Mouse (Mus musculus) brain, adult 2 months (tissue): ENCODE measurements around the gene E2f4.
A peak's percentile ranks its signal among the peaks of the same experiment; 100 is the strongest.
"Not testable (repeated sequence)": the region's sequence is repeated elsewhere in the genome, so short reads cannot be mapped to it uniquely, and the experiment has no call there.

Experiments
- DNase-seq: peaks from one replicate; pipeline ENCODE4 v3.0.0; 2011; ENCODE audit warnings: low read depth, low spot score

Gene E2f4

GRCm38 (mm10) chr8:105269075-105269458, 28.4 kb upstream of the E2f4 start:
- DNase-seq: no peak

GRCm38 (mm10) chr8:105269461-105269947, 28.0 kb upstream of the E2f4 start, which contains the start of gene Hsf4:
TSS of gene Hsf4 (plus strand) at chr8:105269801.
- peak; percentile 78 for DNase-seq

GRCm38 (mm10) chr8:105270101-105270915, 27.2 kb upstream of the E2f4 start:
- DNase-seq: no peak

GRCm38 (mm10) chr8:105270916-105271186, 26.6 kb upstream of the E2f4 start:
- DNase-seq: no peak

GRCm38 (mm10) chr8:105275387-105275786, 22.1 kb upstream of the E2f4 start:
- DNase-seq: no peak

GRCm38 (mm10) chr8:105275840-105276239, 21.6 kb upstream of the E2f4 start, which contains the start of gene Nol3:
TSS of gene Nol3 (plus strand) at chr8:105276140.
- no peak for DNase-seq

GRCm38 (mm10) chr8:105276292-105277120, 21.0 kb upstream of the E2f4 start:
- peak; percentile 79 for DNase-seq

- DNase-seq: peak; percentile 97
Measured at GRCm38 (mm10) chr8:105278911-105279334, 18.5 kb upstream of the E2f4 start.

- DNase-seq: no peak
Measured at GRCm38 (mm10) chr8:105280567-105280966, 16.9 kb upstream of the E2f4 start.

GRCm38 (mm10) chr8:105281821-105282220, 15.6 kb upstream of the E2f4 start:
- no peak for DNase-seq

GRCm38 (mm10) chr8:105282239-105282638, 15.2 kb upstream of the E2f4 start:
- no peak for DNase-seq

GRCm38 (mm10) chr8:105283074-105283473, 14.4 kb upstream of the E2f4 start:
- DNase-seq: peak; percentile 73

GRCm38 (mm10) chr8:105285514-105285913, 11.9 kb upstream of the E2f4 start:
- no peak for DNase-seq

- DNase-seq: no peak
Measured at GRCm38 (mm10) chr8:105286907-105287306, 10.6 kb upstream of the E2f4 start.

GRCm38 (mm10) chr8:105288231-105288630, 9.2 kb upstream of the E2f4 start:
- no peak for DNase-seq

- peak; percentile 99 for DNase-seq
Measured at GRCm38 (mm10) chr8:105288958-105289732, 8.3 kb upstream of the E2f4 start.

GRCm38 (mm10) chr8:105289805-105290460, 7.5 kb upstream of the E2f4 start, which contains the start of gene 4931428F04Rik:
TSS of gene 4931428F04Rik (minus strand) at chr8:105289864.
- DNase-seq: peak; percentile 79

GRCm38 (mm10) chr8:105290554-105291314, 6.7 kb upstream of the E2f4 start:
- DNase-seq: peak; percentile 91

- not testable (repeated sequence) for DNase-seq
Measured at GRCm38 (mm10) chr8:105291364-105291763, 6.1 kb upstream of the E2f4 start.

- not testable (repeated sequence) for DNase-seq
Measured at GRCm38 (mm10) chr8:105291802-105292201, 5.7 kb upstream of the E2f4 start.
